Mouse (Mus musculus) limb, embryonic 14.5 days (tissue): ENCODE results near the gene Armc3. TPM values are rescaled to one million over a fixed set of nuclear protein-coding genes. Genes with fewer than 3 reads are reported as not detected.
"Not testable (repeated sequence)": the region's sequence is repeated elsewhere in the genome, so short reads cannot be mapped to it uniquely, and the experiment has no call there.

Source experiments
- ATAC-seq: fragments of 200-750 bp; cut with Nextera tagmentation; 2 replicates; pipeline ENCODE4 v1.8.0; 2017; ENCODE audit warnings: low read depth, moderate number of reproducible peaks, moderate TSS enrichment; ENCODE audit not compliant: low FRiP score
- DNase-seq: peaks from one replicate; pipeline ENCODE4 v3.0.0-alpha.2; 2015; ENCODE audit warnings: low spot score
- H3K27ac ChIP-seq: fragments of 300-500 bp; sonication (generic); replicated peaks from 2 replicates; pipeline ENCODE4 v1.5.1; 2014; ENCODE audit warnings: low read depth, mild to moderate bottlenecking, low read length, moderate library complexity, mixed read lengths
- H3K27me3 ChIP-seq: fragments of 300-500 bp; sonication (generic); 2 replicates; pipeline ENCODE4 v1.6.1; 2014; ENCODE audit warnings: low read length, mixed read lengths; ENCODE audit not compliant: control insufficient read depth, insufficient read depth
- H3K36me3 ChIP-seq: fragments of 300-500 bp; sonication (generic); 2 replicates; pipeline ENCODE4 v1.6.1; 2014; ENCODE audit warnings: mild to moderate bottlenecking, low read length, moderate library complexity, mixed read lengths; ENCODE audit not compliant: control insufficient read depth, insufficient read depth
- H3K4me1 ChIP-seq: fragments of 300-500 bp; sonication (generic); 2 replicates; pipeline ENCODE4 v1.6.1; 2014; ENCODE audit warnings: antibody characterized with exemption, low read length, mixed read lengths; ENCODE audit not compliant: control insufficient read depth, insufficient read depth
- H3K4me2 ChIP-seq: fragments of 300-500 bp; sonication (generic); replicated peaks from 2 replicates; pipeline ENCODE4 v1.6.1; 2014; ENCODE audit warnings: low read depth, mild to moderate bottlenecking, low read length, moderate library complexity; ENCODE audit not compliant: severe bottlenecking
- H3K4me3 ChIP-seq: fragments of 300-500 bp; sonication (generic); replicated peaks from 2 replicates; pipeline ENCODE4 v1.5.1; 2014; ENCODE audit warnings: low read length
- H3K9ac ChIP-seq: fragments of 300-500 bp; sonication (generic); 2 replicates; pipeline ENCODE4 v1.6.1; 2014; ENCODE audit warnings: mild to moderate bottlenecking, low read depth, low read length, moderate library complexity; ENCODE audit not compliant: severe bottlenecking
- H3K9me3 ChIP-seq: fragments of 300-500 bp; sonication (generic); 2 replicates; pipeline ENCODE4 v1.6.1; 2016; ENCODE audit warnings: low read length; ENCODE audit not compliant: control insufficient read depth
- POLR2A ChIP-seq: fragments of 200-500 bp; IDR thresholded peaks from 2 replicates; pipeline ENCODE4 v1.8.0; 2012; ENCODE audit warnings: inconsistent platforms, mild to moderate bottlenecking, moderate library complexity, borderline replicate concordance; ENCODE audit not compliant: insufficient read depth, insufficient read length; ENCODE audit errors: extremely low read depth
- WGBS: fragments of 180-500 bp; shearing (Covaris S2); extraction: QIAGEN DNeasy Blood & Tissue Kit; methylation state at CpG from one replicate; pipeline ENCODE4 v1.1.7; 2014; 5-methylcytosine and 5-hydroxymethylcytosine counted together
- polyA plus RNA-seq, 2 experiments: library from polyadenylated mRNA; depleted of rRNA in 1 of 2; stranded (reverse) in 1 of 2; unstranded in 1 of 2; fragments of >200 nt; fragmentation: Nextera tagmentation in 1 of 2; extraction: Ambion mirVana in 1 of 2; gene quantifications; 2 replicates each; pipeline versions ENCODE4 v1.2.1 to v1.2.3; 2012 to 2014

The Armc3 gene
- polyA plus RNA-seq, 2 experiments, result 0.08 TPM; not detected in 1

GRCm38 (mm10) chr2:19316691-19317090 lies 117.6 kb downstream of the Armc3 start:
- H3K9me3 ChIP-seq, result peaks cover 9% of the 10 kb centered on the region
- TF ChIP-seq POLR2A, result no peak
- H3K4me2 ChIP-seq, result no peak overlapping the region
- no peak overlapping the region for H3K4me3 ChIP-seq
- ATAC-seq, result no peak
- H3K27ac ChIP-seq, result no peak overlapping the region
- DNase-seq, result no peak
- no peak overlapping the region for H3K9ac ChIP-seq
- no peaks in the 10 kb centered on the region for H3K4me1 ChIP-seq
- H3K27me3 ChIP-seq, result no peaks in the 10 kb centered on the region
- 73% methylated on average over 4 of the region's 4 CpGs for WGBS
- H3K36me3 ChIP-seq, result no peaks in the 10 kb centered on the region

- not testable (repeated sequence) for H3K9me3 ChIP-seq, H3K9ac ChIP-seq, H3K4me2 ChIP-seq, H3K27ac ChIP-seq, H3K36me3 ChIP-seq, H3K27me3 ChIP-seq, H3K4me3 ChIP-seq, H3K4me1 ChIP-seq, ATAC-seq, DNase-seq
- WGBS, result 80% methylated on average over 2 of the region's 2 CpGs
Observed at GRCm38 (mm10) chr2:19317151-19317812, 118.2 kb downstream of the Armc3 start.

DNA sequence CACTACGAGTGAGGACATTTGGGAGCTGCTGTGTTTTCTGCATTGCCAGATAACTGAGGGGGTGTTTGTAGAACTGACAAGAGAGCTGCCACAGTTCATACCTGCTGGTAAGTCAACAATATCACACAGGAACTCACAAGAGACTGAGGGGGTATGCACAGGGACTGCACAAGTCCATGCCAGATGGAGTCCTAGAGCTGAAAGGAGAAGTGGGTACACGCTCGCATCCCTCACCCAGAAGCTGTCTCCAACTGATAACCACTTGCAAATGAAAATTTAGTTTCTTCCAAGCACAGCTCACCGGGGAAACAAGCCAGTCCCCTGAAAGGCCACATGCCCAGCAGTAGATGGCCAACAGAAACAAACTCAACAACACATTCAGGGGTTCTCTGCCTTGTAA lies 119.4 kb downstream of the Armc3 start:
- H3K27me3 ChIP-seq, result no peaks in the 10 kb centered on the region
- H3K4me2 ChIP-seq, result no peak overlapping the region
- H3K36me3 ChIP-seq, result no peaks in the 10 kb centered on the region
- ATAC-seq (no peak), DNase-seq (no peak)
- peaks cover 9% of the 10 kb centered on the region for H3K9me3 ChIP-seq
- H3K4me3 ChIP-seq, result no peak overlapping the region
- no peak for TF ChIP-seq POLR2A
- no peak overlapping the region for H3K9ac ChIP-seq
- H3K27ac ChIP-seq, result no peak overlapping the region
- H3K4me1 ChIP-seq, result no peaks in the 10 kb centered on the region
- 91% methylated on average over 4 of the region's 4 CpGs for WGBS

GRCm38 (mm10) chr2:19319284-19319683 lies 120.2 kb downstream of the Armc3 start:
- no peaks in the 10 kb centered on the region for H3K4me1 ChIP-seq
- WGBS, result 67% methylated on average over 3 of the region's 3 CpGs
- H3K27me3 ChIP-seq, result no peaks in the 10 kb centered on the region
- no peak for TF ChIP-seq POLR2A
- ATAC-seq, result no peak
- no peak for DNase-seq
- no peak overlapping the region for H3K27ac ChIP-seq
- peaks cover 9% of the 10 kb centered on the region for H3K9me3 ChIP-seq
- no peak overlapping the region for H3K4me2 ChIP-seq
- H3K9ac ChIP-seq, result no peak overlapping the region
- H3K4me3 ChIP-seq, result no peak overlapping the region
- H3K36me3 ChIP-seq, result no peaks in the 10 kb centered on the region

- no peak for ATAC-seq
- Histone ChIP-seq H3K4me2 (no peak overlapping the region), H3K27me3 (no peaks in the 10 kb centered on the region), H3K4me1 (no peaks in the 10 kb centered on the region), H3K9ac (no peak overlapping the region), H3K9me3 (no peaks in the 10 kb centered on the region), H3K27ac (no peak overlapping the region), H3K4me3 (no peak overlapping the region), H3K36me3 (no peaks in the 10 kb centered on the region)
- no peak for TF ChIP-seq POLR2A
- WGBS, result 82% methylated on average over 9 of the region's 9 CpGs
- DNase-seq, result no peak
Observed at GRCm38 (mm10) chr2:19322448-19322847, 123.3 kb downstream of the Armc3 start.

DNA sequence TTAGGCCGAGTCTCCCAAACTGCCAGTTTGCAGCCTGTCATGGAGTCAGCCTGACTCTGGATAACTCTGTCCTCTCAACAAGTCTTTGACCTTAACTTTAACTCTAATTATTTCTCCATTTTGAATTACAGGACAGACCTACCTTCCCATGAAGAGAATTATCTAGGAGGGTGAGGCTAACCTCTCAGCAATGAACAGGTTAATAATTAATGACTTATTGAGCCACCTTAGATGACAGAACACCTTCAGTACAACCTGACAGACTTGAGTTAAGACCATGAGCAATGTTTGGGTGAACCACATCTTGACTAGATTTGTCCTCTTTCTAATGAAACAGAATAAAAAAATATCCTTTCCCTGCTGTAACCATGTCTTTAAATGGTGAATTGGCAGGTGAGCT lies 127.3 kb downstream of the Armc3 start:
- ATAC-seq (no peak), DNase-seq (no peak)
- no peak for TF ChIP-seq POLR2A
- Histone ChIP-seq H3K27me3 (no peaks in the 10 kb centered on the region), H3K9ac (no peak overlapping the region), H3K9me3 (no peaks in the 10 kb centered on the region), H3K27ac (no peak overlapping the region), H3K4me3 (no peak overlapping the region), H3K4me2 (no peak overlapping the region), H3K36me3 (no peaks in the 10 kb centered on the region), H3K4me1 (no peaks in the 10 kb centered on the region)
- WGBS, result 80% methylated on average over 1 of the region's 1 CpGs
